Mouse (Mus musculus) forebrain, embryonic 13.5 days (tissue): ENCODE data around the gene Nr1d1. TPM values are rescaled to one million over a fixed set of nuclear protein-coding genes. Genes with fewer than 3 reads are reported as not detected.

Source experiments
- ATAC-seq: fragments of 200-750 bp; cut with Nextera tagmentation; 2 replicates; pipeline ENCODE4 v1.8.0; 2017
- H3K27ac ChIP-seq: fragments of 300-500 bp; sonication (generic); 2 replicates; pipeline ENCODE4 v1.5.1; 2015; ENCODE audit warnings: inconsistent platforms, mild to moderate bottlenecking, moderate library complexity
- H3K27me3 ChIP-seq: fragments of 300-500 bp; sonication (generic); 2 replicates; pipeline ENCODE4 v1.6.1; 2015; ENCODE audit warnings: mild to moderate bottlenecking, inconsistent platforms
- H3K36me3 ChIP-seq: fragments of 300-500 bp; sonication (generic); 2 replicates; pipeline ENCODE4 v1.6.1; 2015; ENCODE audit warnings: mild to moderate bottlenecking, inconsistent platforms; ENCODE audit not compliant: poor library complexity, severe bottlenecking
- H3K4me1 ChIP-seq: fragments of 300-500 bp; sonication (generic); 2 replicates; pipeline ENCODE4 v1.6.1; 2015; ENCODE audit warnings: inconsistent platforms
- H3K4me2 ChIP-seq: fragments of 300-500 bp; sonication (generic); 2 replicates; pipeline ENCODE4 v1.6.1; 2015; ENCODE audit warnings: inconsistent platforms, mild to moderate bottlenecking, moderate library complexity
- H3K4me3 ChIP-seq: fragments of 300-500 bp; sonication (generic); 2 replicates; pipeline ENCODE4 v1.5.1; 2015; ENCODE audit warnings: mild to moderate bottlenecking, inconsistent platforms
- H3K9ac ChIP-seq: fragments of 300-500 bp; sonication (generic); 2 replicates; pipeline ENCODE4 v1.6.1; 2015; ENCODE audit warnings: mild to moderate bottlenecking, inconsistent platforms
- H3K9me3 ChIP-seq: fragments of 300-500 bp; sonication (generic); replicated peaks from 2 replicates; pipeline ENCODE4 v1.6.1; 2016; ENCODE audit warnings: inconsistent platforms
- WGBS: fragments of 180-500 bp; shearing (Covaris S2); methylation state at CpG from one replicate; pipeline ENCODE4 v1.1.7; 2015; 5-methylcytosine and 5-hydroxymethylcytosine counted together
- polyA plus RNA-seq: library from polyadenylated mRNA; unstranded; fragments of >200 nt; fragmentation: Nextera tagmentation; extraction: Ambion mirVana; gene quantifications from 2 replicates; pipeline ENCODE4 v1.2.1, GENCODE M21; 2015

Nr1d1 gene
- polyA plus RNA-seq, result 2.1 and 2.3 TPM in 2 replicates

GRCm38 (mm10) chr11:98774582-98775347, at the start of gene Nr1d1:
Gene Nr1d1, minus strand, starts transcription at chr11:98775333.
- Histone ChIP-seq H3K4me1 (peaks cover 51% of the 10 kb centered on the region), H3K9me3 (no peaks in the 10 kb centered on the region), H3K27me3 (no peaks in the 10 kb centered on the region), H3K36me3 (peaks cover 20% of the 10 kb centered on the region), H3K4me2 (peak within 1 kb of the TSS; percentile 80), H3K9ac (peak within 1 kb of the TSS; percentile 65), H3K4me3 (peak within 1 kb of the TSS; percentile 40), H3K27ac (peak within 1 kb of the TSS; percentile 71)
- under 1% methylated on average over 22 of the region's 22 CpGs for WGBS
- ATAC-seq, result peak; percentile 9; the same call in 1 of the 2 replicates

DNA sequence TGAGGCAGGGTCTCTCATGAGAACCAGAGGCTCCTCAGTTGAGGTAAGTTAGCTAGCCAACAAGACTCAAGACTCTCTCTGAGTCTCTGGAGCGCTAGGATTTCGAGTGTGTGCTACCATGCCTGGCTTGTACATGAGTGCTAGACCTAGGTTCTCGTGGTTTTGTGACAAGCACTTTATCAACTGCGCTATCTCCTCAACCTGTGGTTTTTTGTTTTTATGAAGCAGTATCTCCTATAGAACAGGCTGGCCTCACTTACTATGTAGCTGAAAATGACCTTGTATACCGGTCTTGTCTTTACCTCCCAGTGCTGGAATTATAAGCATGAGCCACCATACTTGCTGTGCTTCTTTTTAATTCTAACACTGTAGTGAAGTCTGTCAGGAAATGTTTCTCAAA, 45.8 kb upstream of the Nr1d1 start:
- Histone ChIP-seq H3K4me1 (no peaks in the 10 kb centered on the region), H3K9me3 (no peaks in the 10 kb centered on the region), H3K9ac (no peak overlapping the region), H3K4me2 (no peak overlapping the region), H3K27me3 (no peaks in the 10 kb centered on the region), H3K4me3 (no peak overlapping the region), H3K36me3 (peaks cover 98% of the 10 kb centered on the region), H3K27ac (no peak overlapping the region)
- WGBS, result 97% methylated on average over 5 of the region's 5 CpGs
- ATAC-seq, result no peak

GRCm38 (mm10) chr11:98816706-98817239, 41.6 kb upstream of the Nr1d1 start:
- H3K4me2 ChIP-seq, result no peak overlapping the region
- peaks cover 96% of the 10 kb centered on the region for H3K36me3 ChIP-seq
- 96% methylated on average over 1 of the region's 1 CpGs for WGBS
- no peaks in the 10 kb centered on the region for H3K27me3 ChIP-seq
- H3K4me1 ChIP-seq, result 0 out of 2 replicates have a peak, but pooled peaks cover 1% of the 10 kb centered on the region
- no peak overlapping the region for H3K4me3 ChIP-seq
- no peaks in the 10 kb centered on the region for H3K9me3 ChIP-seq
- H3K9ac ChIP-seq, result no peak overlapping the region
- no peak for ATAC-seq
- no peak overlapping the region for H3K27ac ChIP-seq

GRCm38 (mm10) chr11:98810686-98811085, 35.6 kb upstream of the Nr1d1 start:
- WGBS, result 79% methylated on average over 7 of the region's 7 CpGs
- peaks cover 67% of the 10 kb centered on the region for H3K36me3 ChIP-seq

GRCm38 (mm10) chr11:98809457-98810290, 34.5 kb upstream of the Nr1d1 start:
- ATAC-seq, result peak; percentile 98
- H3K4me3 ChIP-seq, result peak overlapping the region; percentile 95
- H3K27ac ChIP-seq, result peak overlapping the region; percentile 97
- no peaks in the 10 kb centered on the region for H3K27me3 ChIP-seq
- peaks cover 68% of the 10 kb centered on the region for H3K36me3 ChIP-seq
- peak overlapping the region; percentile 96 for H3K9ac ChIP-seq
- H3K9me3 ChIP-seq, result no peaks in the 10 kb centered on the region
- peak overlapping the region; percentile 87 for H3K4me2 ChIP-seq
- WGBS, result under 1% methylated on average over 75 of the region's 84 CpGs
- H3K4me1 ChIP-seq, result peaks cover 24% of the 10 kb centered on the region

More at GRCm38 (mm10) chr11:98810686-98811085, 35.6 kb upstream of the Nr1d1 start:
- H3K9ac ChIP-seq, result peak overlapping the region; percentile 96
- H3K27ac ChIP-seq, result 0 out of 2 replicates have a peak overlapping the region, but pooled peaks have one; percentile 97
- peak overlapping the region; percentile 87 for H3K4me2 ChIP-seq
- H3K4me3 ChIP-seq, result peak overlapping the region; percentile 95
- peaks cover 24% of the 10 kb centered on the region for H3K4me1 ChIP-seq
- H3K9me3 ChIP-seq, result no peaks in the 10 kb centered on the region
- no peaks in the 10 kb centered on the region for H3K27me3 ChIP-seq
- ATAC-seq, result no peak

DNA sequence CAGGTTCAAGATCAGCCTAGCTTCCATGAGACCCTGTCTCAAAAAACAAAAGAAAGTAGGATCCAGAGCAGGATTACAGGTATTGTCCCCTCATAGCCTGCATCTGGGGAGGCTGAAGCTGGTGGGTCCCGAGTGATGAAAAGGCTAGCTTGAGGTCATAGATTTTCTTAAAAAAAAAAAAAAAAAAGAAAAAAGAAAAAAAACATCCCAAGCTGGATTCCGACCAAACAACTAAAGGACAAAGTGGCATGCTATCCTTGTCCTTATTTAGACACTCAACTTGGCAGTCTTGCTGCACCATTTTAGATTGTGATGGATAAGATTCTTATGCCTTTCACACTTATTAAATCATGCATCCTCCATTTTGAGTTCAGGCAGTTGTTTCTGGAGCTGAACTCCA, 33.3 kb upstream of the Nr1d1 start:
- no peak for ATAC-seq
- peaks cover 24% of the 10 kb centered on the region for H3K4me1 ChIP-seq
- H3K4me2 ChIP-seq, result peak overlapping the region; percentile 87
- H3K27ac ChIP-seq, result peak overlapping the region; percentile 97; the same call in 1 of the 2 replicates
- 73% methylated on average over 2 of the region's 2 CpGs for WGBS
- peaks cover 68% of the 10 kb centered on the region for H3K36me3 ChIP-seq
- H3K9ac ChIP-seq, result 0 out of 2 replicates have a peak overlapping the region, but pooled peaks have one; percentile 96
- H3K27me3 ChIP-seq, result no peaks in the 10 kb centered on the region
- H3K4me3 ChIP-seq, result no peak overlapping the region
- H3K9me3 ChIP-seq, result no peaks in the 10 kb centered on the region

DNA sequence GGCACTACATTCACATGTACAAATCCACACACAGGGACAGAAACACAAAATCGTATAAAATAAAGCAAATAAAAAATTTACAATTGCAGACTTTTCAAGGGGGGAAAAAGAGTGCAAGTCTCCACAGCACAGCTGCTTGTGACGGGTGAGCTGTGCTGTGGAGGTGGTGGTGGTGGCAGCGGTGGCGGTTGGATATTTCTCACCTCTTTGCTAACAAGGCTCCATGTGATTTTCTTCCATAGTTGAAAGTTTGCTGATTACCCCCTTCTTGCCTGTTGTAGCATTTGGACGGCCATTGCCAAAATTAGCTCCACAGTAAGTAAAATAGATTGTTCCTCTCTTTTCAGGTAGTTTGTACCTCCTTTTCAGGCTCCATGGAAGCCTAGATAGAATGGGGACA, 29.5 kb upstream of the Nr1d1 start, which contains the start of gene Casc3:
Casc3 (plus strand) TSS at position 301 of the 400 bp plus-strand sequence.
- WGBS, result 94% methylated on average over 5 of the region's 5 CpGs
- Histone ChIP-seq H3K4me2 (no peak within 1 kb of the TSS), H3K4me3 (no peak within 1 kb of the TSS), H3K36me3 (peaks cover 86% of the 10 kb centered on the region), H3K27me3 (no peaks in the 10 kb centered on the region), H3K4me1 (peaks cover 9% of the 10 kb centered on the region), H3K9me3 (no peaks in the 10 kb centered on the region), H3K9ac (no peak within 1 kb of the TSS), H3K27ac (no peak within 1 kb of the TSS)
- no peak for ATAC-seq

DNA sequence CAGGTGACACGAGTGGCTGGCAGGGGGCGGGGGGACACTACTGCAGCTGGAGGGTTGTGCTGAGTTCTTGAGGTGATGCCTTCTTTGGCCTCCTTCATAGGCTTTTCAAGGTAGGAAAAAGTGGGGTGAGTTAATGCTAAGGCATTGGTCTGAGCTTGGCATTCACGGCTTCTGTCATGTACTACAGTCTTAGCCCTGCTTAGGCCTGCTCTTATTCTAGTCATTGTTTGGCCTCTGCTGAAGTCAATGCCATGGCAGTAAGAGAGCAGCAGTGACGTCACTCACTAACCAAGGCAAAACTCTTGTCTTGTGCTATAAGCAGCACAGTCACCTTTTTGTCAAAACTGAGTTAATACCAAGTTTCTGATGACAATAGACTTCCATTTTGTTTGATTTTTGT, 22.8 kb upstream of the Nr1d1 start:
- H3K4me3 ChIP-seq, result peak overlapping the region; percentile 100
- peak overlapping the region; percentile 100 for H3K9ac ChIP-seq
- 36% methylated on average over 4 of the region's 4 CpGs for WGBS
- no peak overlapping the region for H3K27ac ChIP-seq
- peaks cover 45% of the 10 kb centered on the region for H3K36me3 ChIP-seq
- no peaks in the 10 kb centered on the region for H3K27me3 ChIP-seq
- H3K9me3 ChIP-seq, result no peaks in the 10 kb centered on the region
- H3K4me1 ChIP-seq, result peaks cover 39% of the 10 kb centered on the region
- peak overlapping the region; percentile 88 for H3K4me2 ChIP-seq
- ATAC-seq, result no peak

- peak overlapping the region; percentile 100 for H3K4me3 ChIP-seq
- no peaks in the 10 kb centered on the region for H3K9me3 ChIP-seq
- H3K9ac ChIP-seq, result peak overlapping the region; percentile 100
- no peak overlapping the region for H3K27ac ChIP-seq
- no peak for ATAC-seq
- H3K36me3 ChIP-seq, result peaks cover 39% of the 10 kb centered on the region
- 12% methylated on average over 5 of the region's 5 CpGs for WGBS
- H3K27me3 ChIP-seq, result no peaks in the 10 kb centered on the region
- peak overlapping the region; percentile 88 for H3K4me2 ChIP-seq
- peaks cover 41% of the 10 kb centered on the region for H3K4me1 ChIP-seq
These were observed 22.2 kb upstream of the Nr1d1 start for GRCm38 (mm10) chr11:98797306-98797705.

DNA sequence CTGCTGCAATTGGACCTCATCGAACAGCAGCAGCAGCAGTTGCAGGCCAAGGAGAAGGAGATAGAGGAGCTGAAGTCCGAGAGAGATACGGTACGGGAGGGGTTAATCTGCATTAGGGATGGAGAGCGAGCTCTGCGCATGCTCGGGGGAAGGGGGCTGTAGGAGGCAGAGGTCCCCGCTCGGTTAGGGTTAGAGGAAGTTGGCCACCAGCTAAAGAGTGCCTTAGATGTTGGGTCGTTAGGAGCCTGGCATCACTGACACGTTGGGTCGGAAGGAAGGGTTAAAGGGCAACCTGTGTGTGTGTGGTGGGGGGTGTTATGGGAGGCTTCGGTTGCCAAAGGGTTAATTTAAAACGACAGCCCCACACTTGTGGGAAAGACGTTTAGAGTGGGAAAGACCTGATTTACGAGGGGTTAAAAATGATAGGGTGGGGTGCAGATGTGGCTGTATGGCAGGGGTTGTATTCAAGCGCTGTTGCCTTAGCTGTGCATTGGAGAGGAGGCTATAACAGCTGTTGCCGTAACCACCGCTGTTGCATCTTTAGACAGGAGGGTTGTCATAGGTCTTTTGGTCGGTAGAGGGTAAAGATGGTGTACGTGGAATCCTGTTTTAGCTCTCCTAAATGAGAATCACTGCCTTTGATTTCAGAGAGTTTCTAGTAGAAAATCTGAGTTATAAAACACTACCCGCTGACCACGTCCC, 21.5 kb upstream of the Nr1d1 start:
- H3K4me3 ChIP-seq, result peak overlapping the region; percentile 100
- H3K27me3 ChIP-seq, result no peaks in the 10 kb centered on the region
- H3K4me2 ChIP-seq, result peak overlapping the region; percentile 88
- peak overlapping the region; percentile 100 for H3K27ac ChIP-seq
- peak overlapping the region; percentile 100 for H3K9ac ChIP-seq
- H3K36me3 ChIP-seq, result peaks cover 33% of the 10 kb centered on the region
- peaks cover 46% of the 10 kb centered on the region for H3K4me1 ChIP-seq
- ATAC-seq, result peak; percentile 65
- no peaks in the 10 kb centered on the region for H3K9me3 ChIP-seq
- WGBS, result 3% methylated on average over 23 of the region's 23 CpGs

DNA sequence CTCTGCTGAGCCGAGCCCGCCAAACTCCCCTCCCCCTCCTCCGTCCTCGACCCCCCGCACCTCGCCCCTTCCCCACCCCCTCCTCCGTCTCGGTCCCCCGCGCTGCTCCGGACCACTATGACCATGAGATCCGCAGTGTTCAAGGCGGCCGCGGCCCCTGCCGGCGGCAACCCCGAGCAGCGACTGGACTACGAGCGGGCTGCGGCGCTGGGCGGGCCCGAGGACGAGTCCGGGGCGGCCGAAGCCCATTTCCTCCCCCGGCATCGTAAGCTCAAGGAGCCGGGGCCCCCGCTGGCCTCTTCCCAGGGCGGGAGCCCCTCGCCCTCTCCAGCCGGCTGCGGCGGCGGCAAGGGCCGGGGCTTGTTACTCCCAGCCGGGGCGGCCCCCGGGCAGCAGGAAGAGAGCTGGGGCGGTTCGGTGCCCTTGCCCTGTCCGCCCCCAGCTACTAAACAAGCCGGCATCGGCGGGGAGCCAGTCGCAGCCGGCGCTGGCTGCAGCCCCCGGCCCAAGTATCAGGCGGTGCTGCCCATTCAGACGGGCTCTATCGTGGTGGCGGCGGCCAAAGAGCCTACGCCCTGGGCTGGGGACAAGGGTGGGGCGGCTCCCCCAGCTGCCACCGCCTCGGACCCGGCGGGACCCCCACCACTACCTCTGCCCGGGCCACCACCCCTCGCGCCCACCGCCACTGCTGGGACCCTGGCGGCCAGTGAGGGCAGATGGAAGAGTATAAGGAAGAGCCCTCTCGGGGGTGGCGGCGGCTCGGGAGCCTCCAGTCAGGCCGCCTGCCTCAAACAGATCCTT, 20.8 kb upstream of the Nr1d1 start:
- peak overlapping the region; percentile 100 for H3K4me3 ChIP-seq
- ATAC-seq, result peak; percentile 46
- peak overlapping the region; percentile 88 for H3K4me2 ChIP-seq
- H3K27me3 ChIP-seq, result no peaks in the 10 kb centered on the region
- peaks cover 25% of the 10 kb centered on the region for H3K36me3 ChIP-seq
- under 1% methylated on average over 35 of the region's 74 CpGs for WGBS
- peaks cover 46% of the 10 kb centered on the region for H3K4me1 ChIP-seq
- H3K27ac ChIP-seq, result peak overlapping the region; percentile 100
- H3K9me3 ChIP-seq, result no peaks in the 10 kb centered on the region
- H3K9ac ChIP-seq, result peak overlapping the region; percentile 100
